Mouse (Mus musculus) left cerebral cortex, adult 9 months (tissue): ENCODE measurements around the gene Sec14l1.

Experiments used
- DNase-seq, 2 experiments: peaks; one replicate each; pipeline ENCODE4 v3.0.0; 2022; ENCODE audit warnings: low spot score in 2 of 2

The Sec14l1 gene

GRCm38 (mm10) chr11:117109179-117109954, 5.6 kb upstream of the Sec14l1 start:
- no peak for DNase-seq

- no peak for DNase-seq
These were observed 2.9 kb upstream of the Sec14l1 start for GRCm38 (mm10) chr11:117111967-117112648.

DNA sequence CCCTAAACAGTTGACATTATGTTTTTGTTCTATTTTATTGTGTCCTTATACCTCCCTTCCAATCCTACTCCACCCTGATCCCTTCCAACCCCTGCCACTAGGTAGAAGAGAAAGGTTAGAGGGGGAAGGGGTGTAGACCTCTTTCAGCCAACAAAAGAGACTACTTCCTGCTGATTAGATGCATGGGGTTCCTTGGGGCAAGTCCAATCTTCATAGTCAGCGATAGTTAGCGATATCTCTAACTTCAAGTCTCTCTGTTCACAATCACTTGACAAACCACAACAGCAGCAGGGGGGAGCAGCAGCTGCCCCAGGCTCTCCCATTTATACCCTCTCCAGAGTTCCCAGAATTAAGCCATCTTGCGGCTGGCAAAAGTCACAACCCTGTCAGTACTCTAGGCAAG, 2.3 kb upstream of the Sec14l1 start:
- DNase-seq, result no peak

DNA sequence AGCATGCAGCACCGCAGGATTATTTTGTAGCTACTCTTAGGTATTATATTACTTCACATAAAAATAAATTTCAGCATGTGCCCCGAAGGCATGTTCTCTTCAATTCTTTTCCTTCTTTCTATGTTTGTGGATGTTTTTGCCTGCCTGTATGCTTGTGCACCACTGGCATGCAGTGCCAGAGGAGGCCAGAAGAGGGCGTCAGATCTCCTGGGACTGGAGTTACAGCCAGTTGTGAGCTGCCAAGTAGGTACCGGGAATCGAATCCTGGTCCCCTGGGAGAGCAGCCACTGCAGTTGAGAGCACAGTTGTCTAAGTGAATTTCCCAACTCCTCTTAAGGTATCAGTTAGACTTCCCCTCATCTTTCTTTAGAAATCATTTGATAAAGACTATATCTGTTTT, 1.6 kb upstream of the Sec14l1 start:
- no peak for DNase-seq

DNA sequence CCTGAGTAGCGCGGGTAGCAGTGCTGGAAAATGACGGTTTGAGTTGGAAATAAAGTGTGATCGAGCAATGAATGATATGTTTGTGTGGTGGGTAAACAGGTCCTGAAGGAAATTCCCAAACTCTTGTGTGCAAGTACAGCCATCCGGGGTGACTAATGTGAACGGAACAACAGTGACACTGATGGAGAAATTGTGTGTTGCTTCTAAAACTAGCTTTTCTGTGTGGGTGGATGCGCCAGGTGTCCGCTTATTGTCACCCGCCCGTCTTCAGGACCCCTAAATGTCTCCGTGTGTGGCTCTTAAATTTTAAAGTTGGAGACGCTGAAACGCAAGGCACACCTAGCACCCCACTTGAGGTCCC, 757 bp upstream of the Sec14l1 start:
- no peak for DNase-seq

DNA sequence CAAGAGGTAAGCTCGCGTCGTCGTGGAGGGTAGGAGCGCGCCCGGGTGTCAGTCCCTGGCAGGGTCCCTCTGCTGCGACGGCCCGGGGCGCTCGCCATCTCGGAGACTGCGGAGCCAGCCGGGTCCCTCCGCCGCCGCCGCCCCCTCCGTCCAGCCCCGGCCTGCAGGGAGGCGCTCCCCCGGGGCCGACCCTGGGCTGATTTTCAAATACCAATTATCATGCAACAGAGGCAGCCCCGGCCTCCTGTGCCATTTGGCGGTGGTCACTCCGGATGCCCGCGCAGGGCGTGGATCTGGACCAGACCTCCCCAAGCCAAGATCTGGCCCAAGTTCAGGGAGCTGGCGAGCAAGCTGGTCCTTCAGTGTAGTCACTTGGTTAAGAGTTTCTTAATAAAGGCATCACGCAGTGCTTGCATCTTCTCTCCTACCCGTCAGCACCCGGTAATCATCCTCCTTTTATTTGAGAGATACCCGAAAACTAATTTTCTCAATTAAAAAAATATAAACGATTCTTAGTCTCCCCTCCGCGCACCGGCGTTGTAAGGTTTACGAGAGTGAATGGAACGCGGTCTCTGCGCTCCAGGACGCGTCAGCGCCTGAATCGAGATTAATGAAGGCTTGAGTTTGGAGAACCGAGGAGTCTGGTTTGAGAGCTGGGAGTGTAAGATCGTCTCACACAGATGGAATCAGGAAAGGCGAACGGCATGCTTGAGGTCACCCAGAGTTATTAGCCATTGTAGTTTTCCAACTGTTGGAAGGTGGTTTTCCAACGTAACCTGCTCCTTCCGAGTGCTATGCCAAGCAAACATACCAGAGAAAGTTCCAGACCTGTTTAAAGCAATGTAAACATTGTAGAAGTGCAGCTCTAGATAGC, 615 bp downstream of the Sec14l1 start:
- DNase-seq, result peak in 1 of 2 experiments; percentile 61

GRCm38 (mm10) chr11:117116350-117117303, 1.7 kb downstream of the Sec14l1 start:
- no peak for DNase-seq

GRCm38 (mm10) chr11:117117321-117117720, 2.4 kb downstream of the Sec14l1 start:
- DNase-seq, result no peak

DNA sequence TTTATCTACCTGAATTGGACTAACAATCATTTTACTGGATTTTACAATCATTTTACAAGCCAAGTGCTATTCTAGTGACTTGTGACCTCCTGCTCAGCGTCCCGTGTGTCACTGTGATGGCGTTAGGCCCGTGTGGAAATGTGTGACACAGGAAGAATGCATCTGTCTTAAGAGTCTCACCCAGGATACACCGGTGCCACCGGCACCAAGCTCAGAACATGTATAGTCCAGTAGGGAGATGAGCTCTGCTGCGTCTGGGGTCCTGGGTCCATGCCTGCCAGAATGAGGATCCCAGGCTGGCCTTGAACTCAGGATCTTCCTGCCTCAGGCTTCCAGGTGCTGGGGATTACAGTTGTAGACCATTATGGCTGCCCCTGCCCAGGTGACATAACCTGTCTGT, 2.8 kb downstream of the Sec14l1 start:
- DNase-seq, result no peak

DNA sequence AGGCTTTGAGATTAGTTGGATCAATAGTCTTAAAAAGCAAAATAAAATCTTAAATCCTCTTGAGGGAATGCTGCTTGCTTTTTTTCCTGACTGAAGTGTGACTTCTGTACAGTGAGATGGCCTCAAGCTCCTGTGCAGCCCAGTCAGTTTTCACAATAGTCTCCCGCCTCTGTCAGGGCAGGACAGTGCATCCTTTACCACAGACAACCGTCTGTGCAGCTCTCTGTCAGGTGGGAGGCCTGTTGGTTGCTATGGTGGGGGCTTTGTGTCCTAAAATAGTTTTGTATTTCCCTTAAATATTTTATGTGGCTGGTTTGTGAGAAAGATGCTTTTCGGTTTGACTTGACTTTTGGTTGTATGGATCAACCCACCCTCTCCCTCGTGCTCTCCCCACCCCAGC, 3.3 kb downstream of the Sec14l1 start:
- DNase-seq, result no peak

DNA sequence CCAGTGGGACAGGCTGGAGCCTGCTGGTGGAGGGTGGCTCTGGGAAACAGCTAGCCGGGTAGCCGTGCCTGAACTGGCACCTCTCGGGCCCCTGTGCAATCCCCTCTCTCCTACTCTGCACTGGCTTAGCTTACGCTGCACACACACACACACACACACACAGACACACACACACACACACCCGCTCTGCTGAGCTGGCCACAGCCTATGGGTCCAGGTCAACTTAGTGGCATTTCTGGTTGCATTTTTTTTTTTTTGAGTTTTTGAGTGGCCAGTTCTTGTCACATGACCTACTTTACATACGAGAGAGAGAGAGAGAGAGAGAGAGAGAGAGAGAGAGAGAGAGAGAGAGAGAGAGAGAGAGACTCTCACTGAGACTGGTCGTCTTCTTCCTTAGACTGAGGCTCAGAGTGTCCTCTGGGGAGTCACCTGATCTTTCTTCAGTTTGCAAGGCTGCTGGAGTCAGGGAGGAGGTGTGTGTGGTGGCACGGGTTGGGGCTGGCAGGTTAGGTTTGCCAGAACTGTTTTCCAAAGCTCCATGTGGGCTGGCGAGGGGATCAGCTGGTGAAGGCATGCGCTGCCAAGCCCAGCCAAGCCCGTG, 3.9 kb downstream of the Sec14l1 start:
- no peak for DNase-seq

GRCm38 (mm10) chr11:117119723-117120122, 4.8 kb downstream of the Sec14l1 start:
- no peak for DNase-seq

DNA sequence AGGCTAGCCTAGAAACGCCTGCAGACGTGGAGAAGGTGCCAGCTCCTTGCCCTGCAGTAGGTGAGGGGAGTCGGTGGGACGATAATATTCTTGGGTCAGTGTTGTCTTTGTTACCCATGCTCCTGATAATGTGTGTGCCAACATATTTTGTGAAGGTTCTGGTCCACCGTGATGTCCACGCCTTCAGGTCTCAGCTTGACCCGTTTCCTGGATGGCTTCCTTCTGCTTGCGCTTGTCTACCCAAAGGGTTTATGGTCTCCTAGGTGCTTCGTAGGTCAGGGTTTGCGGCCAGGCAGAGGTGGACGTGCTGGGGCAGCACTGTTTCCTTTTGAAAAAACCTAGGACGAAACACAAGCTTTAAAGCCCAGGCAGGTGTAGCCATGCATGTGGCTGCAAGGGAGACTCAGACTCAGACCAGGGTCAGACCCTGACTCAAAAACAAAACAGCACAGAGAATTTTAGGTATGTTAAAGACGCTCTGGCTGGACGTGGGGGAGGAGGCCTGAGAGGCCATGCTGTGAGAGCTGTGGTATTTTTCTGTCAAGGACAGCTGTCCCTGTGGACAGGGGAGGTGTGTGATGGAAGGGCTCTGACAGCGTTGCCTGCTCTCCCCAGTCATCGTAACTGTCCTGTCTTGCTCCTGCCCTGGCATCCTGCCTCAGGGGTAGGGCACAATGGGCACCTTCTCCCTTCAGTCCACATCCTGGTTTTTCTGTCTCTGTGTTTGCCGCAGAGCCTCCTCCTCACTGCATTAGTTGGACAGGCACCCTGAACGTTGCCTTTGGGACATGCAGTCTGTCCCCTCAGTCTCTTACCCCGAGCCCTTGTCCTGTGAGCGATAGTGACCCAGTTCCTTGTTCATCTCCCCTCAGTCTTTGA, 5.6 kb downstream of the Sec14l1 start:
- DNase-seq, result no peak

DNA sequence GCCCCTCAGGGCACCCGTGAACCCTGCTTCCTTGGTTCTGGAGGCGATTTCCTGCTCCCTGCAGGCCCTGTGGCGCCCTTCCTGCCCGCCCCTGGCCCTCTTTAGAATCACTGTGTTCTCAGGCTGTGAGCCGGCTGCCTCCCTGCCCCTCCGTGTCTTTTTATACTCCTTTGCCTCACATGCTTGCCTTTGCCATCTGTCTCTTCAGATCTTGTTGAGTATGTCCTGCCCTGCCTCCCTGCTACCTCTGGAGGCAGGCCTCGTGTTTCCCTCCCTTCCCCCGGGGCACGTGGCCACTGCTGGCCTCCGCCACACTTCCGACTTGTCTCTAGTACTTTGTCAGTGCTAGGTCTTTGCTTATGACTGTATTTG, 6.2 kb downstream of the Sec14l1 start:
- peak in 1 of 2 experiments; percentile 81 for DNase-seq

DNA sequence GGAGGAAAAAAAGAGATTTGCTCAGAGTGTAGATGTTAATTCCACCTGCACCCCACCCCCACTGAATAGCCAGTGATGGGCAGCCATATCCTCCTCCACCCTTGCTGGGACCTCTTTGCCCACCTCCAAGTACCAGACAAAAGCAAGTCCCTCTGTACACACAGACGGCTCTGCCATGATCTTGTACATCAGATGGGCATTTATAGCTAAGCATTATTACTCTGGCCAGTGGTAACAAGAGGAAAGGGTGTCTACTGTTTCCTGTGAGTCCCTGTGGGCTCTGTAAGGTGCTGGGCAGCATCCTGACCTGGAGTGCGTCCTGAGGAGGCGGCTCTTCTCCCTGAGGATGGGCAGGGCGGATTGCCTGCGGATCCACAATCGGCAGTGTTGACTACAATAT, 7.0 kb downstream of the Sec14l1 start:
- DNase-seq, result no peak

DNA sequence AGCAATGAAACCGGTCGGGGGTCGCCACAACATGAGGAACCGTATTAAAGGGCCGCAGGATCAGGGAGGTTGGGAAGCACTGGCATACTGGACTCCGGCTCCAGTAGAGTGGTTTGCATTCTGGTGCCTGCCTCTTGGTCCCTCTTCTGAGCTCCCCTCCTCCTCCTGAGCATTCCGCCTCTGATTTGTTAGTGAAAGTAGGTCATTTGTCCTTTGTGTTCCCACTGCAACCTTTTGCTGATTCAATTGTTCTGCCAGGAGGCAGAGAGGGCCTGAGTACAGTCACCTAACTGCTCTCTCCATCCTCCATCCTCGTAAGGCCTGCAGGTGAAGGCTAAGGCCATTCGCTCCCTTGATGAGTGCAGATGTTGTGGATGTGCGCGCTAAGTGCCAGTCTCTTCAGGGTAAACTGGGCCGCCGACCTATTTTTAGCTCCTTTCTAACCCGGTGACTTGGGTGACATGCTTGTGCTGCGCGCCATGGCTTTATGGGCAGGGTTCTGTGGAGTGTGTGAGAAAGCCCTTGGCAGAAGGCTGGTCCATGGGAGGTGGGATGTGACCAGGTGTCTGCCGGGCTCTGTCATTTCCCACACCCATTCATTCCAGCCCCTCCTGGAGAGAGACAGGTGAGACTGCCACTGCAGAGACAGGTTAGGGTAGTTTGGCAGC, 8.6 kb downstream of the Sec14l1 start:
- no peak for DNase-seq

GRCm38 (mm10) chr11:117124539-117124938, 9.6 kb downstream of the Sec14l1 start:
- no peak for DNase-seq

DNA sequence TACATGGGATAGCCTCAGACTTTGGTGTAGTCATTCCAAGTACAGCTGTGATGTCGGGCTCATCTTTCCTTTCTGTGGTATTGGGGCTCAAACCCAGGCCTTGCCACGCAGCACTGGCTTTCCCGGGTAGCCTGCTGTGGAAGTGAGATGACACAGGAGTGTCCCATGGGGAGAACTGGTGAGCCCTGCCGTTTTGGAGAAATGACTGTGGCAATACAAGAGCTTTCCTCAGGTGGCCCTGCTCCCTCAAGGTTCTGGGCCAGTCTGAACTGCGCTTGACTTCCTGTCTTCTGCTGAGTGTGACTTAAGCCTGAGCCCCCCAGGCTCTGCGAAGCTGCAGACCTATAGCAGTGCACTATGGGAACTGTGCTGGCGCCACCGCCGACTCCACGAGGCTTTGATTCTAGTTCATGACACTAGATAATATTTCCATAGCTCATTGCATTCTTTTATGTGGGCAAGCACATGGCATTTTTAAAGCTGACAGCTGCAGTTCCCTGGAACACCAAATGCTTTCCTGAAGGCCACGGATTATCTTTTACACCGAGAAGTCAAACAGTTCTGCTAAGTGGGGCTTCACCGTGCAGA, 12.4 kb downstream of the Sec14l1 start:
- DNase-seq, result no peak

DNA sequence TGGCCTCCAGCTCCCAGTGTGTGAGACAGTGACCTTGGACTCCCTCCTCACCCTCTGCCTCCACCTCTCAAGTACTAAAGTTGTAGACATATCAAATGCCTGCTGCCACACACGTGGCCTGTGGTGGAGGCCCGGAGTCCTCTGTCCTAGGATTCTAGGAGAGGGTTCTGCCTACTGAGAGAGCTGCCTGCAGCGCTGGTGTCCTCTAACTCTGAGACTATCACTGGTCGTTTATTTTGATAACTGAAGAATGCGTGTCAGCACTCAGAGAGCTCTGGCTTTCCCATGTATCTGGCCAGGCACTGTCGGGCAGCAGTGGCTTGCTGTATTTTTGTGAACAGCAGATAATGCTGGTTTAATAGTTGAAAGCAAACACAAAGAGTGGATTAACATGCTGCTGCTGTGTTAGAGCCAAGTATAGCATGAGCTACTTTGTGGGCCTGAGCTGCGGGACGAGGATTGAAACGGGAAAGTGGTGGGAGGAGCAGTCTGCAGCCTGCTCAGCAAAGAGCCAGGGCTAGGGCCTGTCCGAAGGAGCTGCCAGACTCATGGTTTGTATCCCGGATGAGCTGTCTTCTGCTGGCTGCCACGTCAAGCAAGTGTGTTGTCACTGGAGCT, 13.1 kb downstream of the Sec14l1 start:
- DNase-seq, result no peak
